Mouse (Mus musculus) megakaryocyte, embryonic 14.5 days (primary cell): ENCODE measurements around the gene Pigv.

Experiments used
- FLI1 ChIP-seq: IDR thresholded peaks from 2 replicates; pipeline ENCODE4 v1.6.1; 2012; ENCODE audit warnings: low read length, inconsistent platforms, mixed read lengths
- GATA1 ChIP-seq: IDR thresholded peaks from 3 replicates; pipeline ENCODE4 v1.6.1; 2012; ENCODE audit warnings: mixed read lengths, low read length, inconsistent platforms, borderline replicate concordance

- TF ChIP-seq GATA1 (no peak), FLI1 (no peak)
Observed at GRCm38 (mm10) chr4:133651986-133652385, 20.5 kb downstream of the Pigv start.
